Mouse (Mus musculus) cerebellum, adult 2 months (tissue): Measurements from ENCODE around the gene Adcy9.

Experiments
- CTCF ChIP-seq: fragments of 200-500 bp; IDR thresholded peaks from 2 replicates; pipeline ENCODE4 v1.5.1; 2011; ENCODE audit warnings: low read depth, mild to moderate bottlenecking, control low read depth, low read length, moderate library complexity, borderline replicate concordance; ENCODE audit not compliant: insufficient read depth
- POLR2A ChIP-seq: fragments of 200-500 bp; IDR thresholded peaks from 2 replicates; pipeline ENCODE4 v1.6.1; 2011; ENCODE audit warnings: low read length, control low read depth, borderline replicate concordance; ENCODE audit not compliant: insufficient read depth

DNA sequence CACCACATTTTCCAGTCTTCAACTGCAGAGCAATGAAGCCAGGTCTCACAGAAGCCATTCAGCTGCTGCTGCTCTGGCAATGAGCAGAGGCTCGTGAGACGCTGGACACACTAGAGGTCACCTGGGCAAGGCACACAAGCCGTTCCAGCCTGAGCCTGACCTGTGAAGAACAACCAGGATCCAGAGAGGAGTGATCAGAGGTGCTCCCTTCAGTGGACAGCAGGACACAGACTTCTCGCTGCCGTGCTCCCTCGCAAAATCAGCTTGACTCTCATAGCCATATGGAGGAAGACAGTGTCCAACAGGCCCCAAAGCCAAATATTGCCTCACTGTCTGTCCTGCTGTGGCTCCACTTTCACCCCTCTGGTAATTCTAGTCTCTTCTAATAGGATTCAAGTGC lies 29.1 kb upstream of the Adcy9 start:
- TF ChIP-seq CTCF: no peak
- no peak for TF ChIP-seq POLR2A
